Mouse (Mus musculus): Measurements from ENCODE around the gene Aak1.

Aak1 gene

DNA sequence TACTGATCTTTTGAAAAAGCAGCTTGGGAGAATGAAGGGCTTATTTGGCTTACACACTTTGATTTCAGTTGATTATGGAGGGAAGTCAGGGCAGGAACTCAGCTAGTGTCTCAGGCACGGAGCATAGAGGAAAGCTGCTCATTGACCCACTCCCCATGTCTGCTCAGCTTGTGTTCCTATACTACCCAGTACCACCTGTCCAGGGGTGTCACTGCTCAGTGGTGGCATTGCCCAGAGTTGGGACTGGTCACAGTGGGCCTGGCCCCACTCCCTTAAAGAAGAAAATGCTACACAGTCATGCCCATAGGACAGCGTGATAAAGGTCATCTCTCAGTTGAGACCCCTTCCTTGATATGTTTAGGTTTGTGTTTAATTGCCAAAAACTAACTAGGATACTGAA is 34.9 kb downstream of the Aak1 start:
- no peak for ATAC-seq (ENCODE audit: insufficient number of reproducible peaks, low FRiP score, low TSS enrichment)

GRCm38 (mm10) chr6:86884746-86885145 is 35.4 kb downstream of the Aak1 start:
- no peak for ATAC-seq (ENCODE audit: insufficient number of reproducible peaks, low FRiP score, low TSS enrichment)

GRCm38 (mm10) chr6:86885816-86886529 is 36.7 kb downstream of the Aak1 start:
- no peak for ATAC-seq (ENCODE audit: insufficient number of reproducible peaks, low FRiP score, low TSS enrichment)

- no peak for ATAC-seq (ENCODE audit: insufficient number of reproducible peaks, low FRiP score, low TSS enrichment)
Observed at GRCm38 (mm10) chr6:86886803-86887202, 37.5 kb downstream of the Aak1 start.

DNA sequence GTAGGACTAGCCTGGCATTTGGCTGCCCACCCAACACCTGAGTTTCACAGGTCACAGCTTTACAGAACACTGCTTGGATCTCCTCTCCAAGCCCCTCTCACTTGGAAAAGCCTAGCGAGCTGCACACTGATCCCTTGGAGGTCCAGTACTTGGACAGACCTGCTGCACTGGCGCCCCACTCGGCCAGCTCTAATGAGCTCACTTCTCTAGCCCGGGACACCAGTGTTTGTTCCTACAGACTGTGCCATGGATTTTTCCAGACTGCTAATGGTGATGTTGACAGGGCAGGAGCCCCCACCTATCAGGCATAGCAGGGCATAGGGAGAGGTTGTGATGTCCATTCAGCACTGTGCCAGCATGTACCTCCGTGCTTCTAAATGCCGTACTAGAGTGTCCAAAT is 48.2 kb downstream of the Aak1 start:
- peak; percentile 56 for ATAC-seq (ENCODE audit: insufficient number of reproducible peaks, low FRiP score, low TSS enrichment)

- peak; percentile 80 for ATAC-seq (ENCODE audit: insufficient number of reproducible peaks, low FRiP score, low TSS enrichment)
Observed at GRCm38 (mm10) chr6:86899053-86899452, 49.7 kb downstream of the Aak1 start.

DNA sequence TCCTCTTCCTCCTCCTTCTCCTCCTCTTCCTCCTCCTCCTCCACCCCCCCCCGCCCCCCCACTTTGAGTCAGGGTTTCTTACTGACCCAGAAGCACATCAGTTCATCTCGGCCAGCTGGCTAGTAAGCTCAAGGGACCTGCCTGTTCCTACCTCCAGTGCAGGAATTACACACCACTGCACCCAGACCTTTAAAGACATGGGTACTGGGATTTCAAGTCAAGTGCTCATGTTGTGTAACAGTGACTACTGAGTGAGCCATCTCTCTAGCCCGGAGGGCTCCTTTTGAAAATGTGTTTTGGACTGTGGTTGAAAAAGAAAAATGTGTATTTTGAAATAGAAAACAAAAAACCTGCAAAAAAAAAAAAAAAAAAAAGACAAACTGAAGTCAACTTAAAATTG is 50.6 kb downstream of the Aak1 start:
- ATAC-seq (ENCODE audit: insufficient number of reproducible peaks, low FRiP score, low TSS enrichment) = no peak

DNA sequence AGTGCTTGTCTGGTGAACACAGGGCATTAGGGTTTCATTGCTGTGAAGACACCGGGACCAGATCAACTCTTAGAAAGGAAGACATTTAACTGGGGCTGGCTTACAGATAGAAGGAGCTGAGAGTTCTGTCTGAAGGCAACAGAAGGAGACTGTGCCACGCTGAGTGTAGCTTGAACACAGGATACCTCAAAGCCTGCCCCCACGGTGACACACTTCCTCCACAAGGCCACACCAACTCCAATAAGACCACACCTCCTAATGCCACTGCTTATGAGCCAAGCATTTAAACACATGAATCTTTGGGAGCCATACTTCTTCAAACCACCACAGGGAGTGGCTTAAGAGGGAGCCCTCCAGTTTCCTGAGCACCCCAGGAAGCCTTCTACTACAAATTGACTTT is 51.2 kb downstream of the Aak1 start:
- no peak for ATAC-seq (ENCODE audit: insufficient number of reproducible peaks, low FRiP score, low TSS enrichment)

DNA sequence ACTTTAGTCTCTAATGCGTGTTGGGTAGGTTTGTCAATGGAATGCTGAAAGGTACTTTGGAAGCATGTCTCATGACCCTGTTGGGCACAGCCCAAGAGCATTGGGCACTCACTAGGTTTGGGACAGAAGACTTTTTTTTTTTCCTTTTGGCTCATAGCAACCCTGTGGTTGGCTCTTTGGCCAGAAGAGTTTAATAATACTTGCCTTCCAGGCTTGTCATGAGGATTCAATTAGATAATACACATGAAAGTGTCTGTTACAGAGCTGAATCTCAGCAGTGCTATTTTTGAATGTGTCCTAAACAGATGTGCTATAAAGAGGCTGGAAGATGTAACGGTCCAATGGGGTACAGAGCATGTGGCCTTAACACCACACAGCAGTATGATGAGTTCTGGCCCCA is 56.2 kb downstream of the Aak1 start:
- no peak for ATAC-seq (ENCODE audit: insufficient number of reproducible peaks, low FRiP score, low TSS enrichment)

DNA sequence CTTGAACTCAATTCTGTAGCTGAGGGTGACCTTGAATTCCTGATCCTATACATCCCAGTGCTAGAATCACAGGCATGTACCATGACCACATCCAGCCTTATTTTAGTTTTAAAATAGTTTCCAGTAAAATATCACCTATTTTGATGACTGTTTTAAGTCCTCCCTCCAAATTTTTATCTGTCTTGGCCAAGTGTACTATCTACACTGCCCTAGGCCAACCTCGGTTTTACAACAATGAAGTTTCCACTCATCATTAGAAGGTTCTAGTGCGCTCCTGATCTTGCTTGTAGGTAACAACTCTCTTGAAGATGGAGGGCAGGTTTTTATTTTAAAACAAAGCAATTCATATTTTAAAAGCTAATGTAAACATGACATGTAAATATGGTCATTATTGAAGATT is 57.9 kb downstream of the Aak1 start:
- no peak for ATAC-seq (ENCODE audit: insufficient number of reproducible peaks, low FRiP score, low TSS enrichment)

DNA sequence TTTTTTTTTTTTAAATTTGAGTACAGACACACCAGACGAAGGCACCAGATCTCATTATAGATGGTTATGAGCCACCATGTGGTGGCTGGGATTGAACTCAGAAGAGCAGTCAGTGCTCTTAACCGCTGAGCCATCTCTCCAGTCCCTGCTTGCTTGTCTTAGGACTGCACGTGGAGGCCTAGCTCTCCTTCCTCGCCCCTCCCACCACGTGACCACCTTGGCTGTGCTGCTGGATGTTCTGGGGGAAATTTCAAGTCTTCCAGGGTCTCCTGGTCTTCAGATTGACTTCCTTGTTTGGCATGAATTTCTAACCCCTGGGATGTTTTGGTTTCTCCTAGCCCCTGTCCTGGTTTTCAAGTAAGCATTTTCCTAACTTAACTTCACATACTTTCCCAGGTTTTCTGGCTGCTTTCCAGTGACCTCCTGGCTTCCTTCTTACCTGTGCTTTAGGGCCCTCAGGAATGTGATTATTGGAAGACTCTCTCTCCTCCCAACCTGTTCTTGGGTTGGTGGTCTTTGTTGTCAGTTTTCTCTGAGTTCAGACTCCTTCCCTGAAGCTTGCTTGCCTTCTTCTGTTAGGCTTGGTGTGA is 59.3 kb downstream of the Aak1 start:
- ATAC-seq (ENCODE audit: insufficient number of reproducible peaks, low FRiP score, low TSS enrichment) = no peak

GRCm38 (mm10) chr6:86909881-86910280 is 60.6 kb downstream of the Aak1 start:
- ATAC-seq (ENCODE audit: insufficient number of reproducible peaks, low FRiP score, low TSS enrichment) = no peak

DNA sequence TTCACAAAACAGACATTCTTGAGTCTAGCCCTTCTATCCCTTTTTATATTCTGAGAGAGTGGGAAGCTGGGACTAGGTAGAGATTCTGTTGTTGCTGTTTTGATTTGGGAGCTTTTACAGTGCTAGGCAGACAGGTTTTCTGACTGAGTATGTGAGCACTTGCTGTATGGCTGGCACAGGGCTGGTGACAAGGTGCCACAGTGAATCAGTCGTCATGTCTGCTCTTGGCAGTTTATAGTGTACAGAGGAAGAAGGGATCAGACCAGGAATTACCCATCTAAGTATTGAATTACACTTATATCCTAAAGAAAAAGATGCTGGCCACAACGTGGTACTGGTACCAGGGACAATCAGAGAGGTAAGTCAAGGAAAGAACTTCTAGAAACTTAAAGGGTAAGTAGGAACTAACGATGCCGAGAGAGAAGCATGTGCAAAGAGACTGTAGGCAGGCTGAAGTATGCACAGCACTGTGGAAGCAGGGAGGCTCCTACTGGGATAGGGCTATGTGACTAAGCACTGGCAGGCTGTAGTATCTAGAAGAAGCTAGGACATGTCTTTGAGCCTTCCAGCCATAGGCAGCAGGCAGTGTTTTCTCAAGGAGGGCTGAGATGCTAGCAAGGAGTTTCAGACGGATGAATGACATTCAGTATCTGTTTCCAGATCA is 67.0 kb downstream of the Aak1 start:
- ATAC-seq (ENCODE audit: insufficient number of reproducible peaks, low FRiP score, low TSS enrichment) = no peak; the same call in 1 of the 2 replicates

DNA sequence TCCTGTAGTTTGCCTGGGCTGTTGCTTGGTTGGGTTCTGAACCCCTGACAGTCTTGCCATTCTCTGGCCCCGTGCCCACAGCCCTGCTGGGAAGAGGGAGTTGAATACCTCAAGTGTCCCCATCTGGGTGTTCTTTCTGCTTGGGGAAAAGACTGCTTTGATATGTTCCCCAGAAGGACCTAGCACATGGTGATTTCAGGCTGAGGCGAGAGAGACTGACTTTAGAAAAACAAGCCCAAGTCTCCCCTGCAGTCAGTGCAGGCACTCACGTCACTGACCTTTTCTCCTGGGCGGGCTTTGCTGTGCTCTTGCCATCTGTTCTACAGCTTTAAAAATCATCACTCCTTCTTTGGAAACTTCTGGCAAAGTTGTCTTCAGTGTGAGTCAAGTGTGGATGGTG is 67.9 kb downstream of the Aak1 start:
- no peak for ATAC-seq (ENCODE audit: insufficient number of reproducible peaks, low FRiP score, low TSS enrichment)

DNA sequence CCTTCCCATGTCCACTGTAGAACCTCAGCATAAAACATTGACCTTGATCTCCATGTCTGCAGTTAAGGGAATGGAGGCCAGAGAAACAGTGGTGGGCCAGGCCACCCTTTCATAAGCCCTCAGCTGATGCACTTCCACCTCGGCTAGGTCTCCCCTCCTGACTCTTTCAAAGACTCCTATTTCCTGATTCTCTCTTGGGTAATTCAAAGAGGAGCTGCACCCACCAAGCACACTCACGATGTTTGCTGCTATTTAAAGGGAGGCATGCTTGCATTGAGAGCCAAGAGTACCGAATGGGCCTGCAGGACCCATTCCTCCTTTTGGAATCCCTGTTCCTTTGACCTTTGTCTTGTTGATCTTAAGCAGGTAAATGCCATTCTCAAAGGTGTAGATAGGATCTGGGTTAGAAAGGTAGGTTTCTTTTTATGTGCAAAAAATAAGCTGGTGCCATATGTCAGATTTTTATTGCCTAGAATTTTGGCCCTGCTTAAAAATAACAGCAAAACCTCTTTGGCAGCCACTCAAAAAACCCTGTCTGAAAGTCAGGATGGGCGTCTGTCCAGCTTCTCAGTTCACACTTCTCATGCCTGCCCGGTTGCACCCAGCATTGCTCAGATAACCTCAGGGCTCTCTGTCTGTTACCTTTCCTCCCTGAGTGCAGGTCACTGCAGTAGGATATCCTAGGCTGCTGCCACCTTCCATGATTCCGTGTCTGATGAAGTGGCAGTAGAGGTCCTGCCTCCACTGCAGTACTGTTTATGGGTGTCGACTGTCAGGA is 68.9 kb downstream of the Aak1 start:
- ATAC-seq (ENCODE audit: insufficient number of reproducible peaks, low FRiP score, low TSS enrichment) = peak; percentile 39; the same call in 1 of the 2 replicates

DNA sequence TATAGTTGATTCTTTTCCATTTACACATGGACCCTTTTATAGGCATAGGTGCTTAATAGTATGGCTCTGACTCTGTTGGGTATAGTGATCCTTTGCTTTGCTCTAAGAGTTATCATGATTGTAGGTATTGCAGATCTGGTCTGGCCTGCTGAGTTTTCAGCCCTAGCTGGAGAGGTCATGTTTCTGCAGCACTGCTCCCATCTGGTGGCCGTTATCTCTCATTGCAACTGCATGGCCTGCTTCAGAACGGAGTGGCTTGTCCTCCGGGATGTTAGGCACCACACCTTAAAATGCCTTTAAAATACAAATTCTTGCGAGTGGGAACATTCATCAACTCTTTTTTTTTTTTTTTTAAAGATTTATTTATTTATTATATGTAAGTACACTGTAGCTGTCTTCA is 72.6 kb downstream of the Aak1 start:
- ATAC-seq (ENCODE audit: insufficient number of reproducible peaks, low FRiP score, low TSS enrichment) = peak; percentile 67; the same call in 1 of the 2 replicates

GRCm38 (mm10) chr6:86924746-86925145 is 75.4 kb downstream of the Aak1 start:
- no peak for ATAC-seq (ENCODE audit: insufficient number of reproducible peaks, low FRiP score, low TSS enrichment)

- ATAC-seq (ENCODE audit: insufficient number of reproducible peaks, low FRiP score, low TSS enrichment) = no peak
Observed at GRCm38 (mm10) chr6:86934541-86934940, 85.2 kb downstream of the Aak1 start.

DNA sequence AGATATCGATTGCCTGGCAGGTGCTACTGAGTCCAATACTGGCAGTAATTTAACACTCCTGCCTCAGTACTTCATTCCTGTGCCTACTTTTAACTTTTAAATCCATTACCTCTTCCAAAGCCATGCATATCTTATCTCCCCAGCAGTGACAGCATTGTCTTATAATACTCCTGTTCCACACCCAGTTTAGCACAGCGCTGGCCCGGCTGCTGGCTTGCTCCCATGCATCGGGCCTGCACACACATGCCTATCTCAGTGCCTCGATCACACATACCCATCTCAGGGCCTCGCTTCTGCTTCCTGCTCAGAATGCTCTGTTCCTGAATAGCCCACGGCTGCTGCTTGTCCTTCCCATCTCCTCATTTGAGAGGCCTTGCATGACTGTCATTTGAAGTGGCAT is 90.5 kb downstream of the Aak1 start:
- no peak for ATAC-seq (ENCODE audit: insufficient number of reproducible peaks, low FRiP score, low TSS enrichment)

- ATAC-seq (ENCODE audit: insufficient number of reproducible peaks, low FRiP score, low TSS enrichment) = no peak
Observed at GRCm38 (mm10) chr6:86940966-86941365, 91.6 kb downstream of the Aak1 start.

GRCm38 (mm10) chr6:86947100-86947499 is 97.8 kb downstream of the Aak1 start:
- no peak for ATAC-seq (ENCODE audit: insufficient number of reproducible peaks, low FRiP score, low TSS enrichment)

Data from cerebellum, adult (tissue).